Mouse (Mus musculus) liver, postnatal 0 days (tissue): ENCODE measurements around the gene Hnrnpu.

Experiments
- CTCF ChIP-seq: sonication (generic); IDR thresholded peaks from 2 replicates; pipeline ENCODE4 v1.5.1; 2016; ENCODE audit warnings: antibody characterized with exemption, low read depth
- EP300 ChIP-seq: IDR thresholded peaks from 2 replicates; pipeline ENCODE4 v1.6.1; 2016; ENCODE audit warnings: antibody characterized with exemption, low read depth, mild to moderate bottlenecking

GRCm38 (mm10) chr1:178318002-178318388 lies 19.6 kb downstream of the Hnrnpu start:
- TF ChIP-seq EP300: peak; percentile 86
- no peak for TF ChIP-seq CTCF
